Mouse (Mus musculus): ENCODE data around the gene Styxl1.

Gene Styxl1

GRCm38 (mm10) chr5:135777796-135778470 lies at the start of gene Styxl1:
TSS of gene Styxl1 (minus strand) at chr5:135778385.
- no peak for DNase-seq (ENCODE audit: low read depth, low spot score)

GRCm38 (mm10) chr5:135826225-135826624 lies 48.0 kb upstream of the Styxl1 start:
- DNase-seq (ENCODE audit: low read depth, low spot score), result no peak

DNA sequence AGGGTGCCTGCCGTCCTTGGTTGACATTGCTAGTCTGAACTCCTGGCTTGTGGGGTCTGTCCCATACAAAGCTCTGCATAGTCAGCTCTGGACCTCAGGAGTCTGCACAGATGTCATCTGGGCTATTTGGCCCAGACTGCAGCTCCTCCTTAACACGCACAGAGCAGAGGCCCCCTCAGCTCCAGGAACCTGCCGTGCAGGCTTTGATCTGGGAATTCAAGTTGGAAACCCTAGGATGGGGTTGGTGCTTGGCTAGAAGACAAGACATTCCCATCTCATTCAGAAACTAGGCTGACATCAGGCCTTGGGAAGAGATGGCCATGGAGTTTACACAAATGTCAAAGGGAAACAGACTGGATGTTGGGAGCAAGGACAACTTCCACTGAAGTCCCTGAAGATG lies 46.3 kb upstream of the Styxl1 start:
- DNase-seq (ENCODE audit: low read depth, low spot score), result no peak

- DNase-seq (ENCODE audit: low read depth, low spot score), result no peak
Measured at GRCm38 (mm10) chr5:135822316-135822944, 44.2 kb upstream of the Styxl1 start.

- DNase-seq (ENCODE audit: low read depth, low spot score), result no peak
Measured at GRCm38 (mm10) chr5:135818491-135818890, 40.3 kb upstream of the Styxl1 start.

GRCm38 (mm10) chr5:135812991-135813390 lies 34.8 kb upstream of the Styxl1 start:
- DNase-seq (ENCODE audit: low read depth, low spot score), result no peak

DNA sequence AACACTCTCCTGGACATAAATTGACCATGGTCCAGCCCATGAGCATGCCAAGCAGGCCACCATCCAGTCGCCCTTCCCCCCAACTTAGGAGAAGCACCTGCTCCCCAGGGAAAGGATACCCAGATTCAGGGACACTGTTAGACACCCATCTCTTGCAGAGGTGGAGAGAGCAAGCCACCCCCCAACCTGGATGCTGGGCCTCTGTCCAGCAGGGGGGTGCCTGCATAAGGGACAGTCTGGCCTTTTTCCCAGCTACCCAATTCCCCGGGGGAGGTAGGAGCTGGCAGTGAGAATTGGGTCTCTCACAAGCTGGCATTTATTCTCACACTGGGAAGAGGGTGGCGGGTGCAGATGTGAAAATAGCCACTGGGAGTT lies 29.1 kb upstream of the Styxl1 start:
- DNase-seq (ENCODE audit: low read depth, low spot score), result no peak

- DNase-seq (ENCODE audit: low read depth, low spot score), result peak; percentile 91
Measured at GRCm38 (mm10) chr5:135806555-135807262, 28.5 kb upstream of the Styxl1 start, which contains the start of gene Srrm3. TSS of gene Srrm3 (plus strand) at chr5:135806890.

GRCm38 (mm10) chr5:135804735-135805134 lies 26.6 kb upstream of the Styxl1 start:
- no peak for DNase-seq (ENCODE audit: low read depth, low spot score)

DNA sequence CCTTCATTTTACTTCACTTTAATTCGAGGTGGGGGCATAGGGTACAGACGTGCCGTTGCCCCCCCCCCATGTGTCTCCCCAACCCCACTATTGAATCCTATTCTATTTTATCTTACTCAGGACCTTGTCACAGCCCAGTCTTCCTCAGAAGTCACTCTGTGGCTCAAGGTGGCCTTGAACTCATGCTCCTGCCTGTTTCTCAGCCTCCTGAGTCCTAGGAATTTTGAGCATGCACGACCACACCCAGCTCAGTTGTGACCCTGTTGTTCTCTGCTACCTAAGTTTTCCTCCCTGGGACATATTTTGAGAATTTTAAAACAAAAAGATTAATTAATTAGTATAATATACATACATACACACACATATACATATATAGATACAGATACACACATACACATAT lies 25.5 kb upstream of the Styxl1 start:
- DNase-seq (ENCODE audit: low read depth, low spot score), result no peak

- DNase-seq (ENCODE audit: low read depth, low spot score), result no peak
Measured at GRCm38 (mm10) chr5:135803135-135803534, 24.9 kb upstream of the Styxl1 start.

DNA sequence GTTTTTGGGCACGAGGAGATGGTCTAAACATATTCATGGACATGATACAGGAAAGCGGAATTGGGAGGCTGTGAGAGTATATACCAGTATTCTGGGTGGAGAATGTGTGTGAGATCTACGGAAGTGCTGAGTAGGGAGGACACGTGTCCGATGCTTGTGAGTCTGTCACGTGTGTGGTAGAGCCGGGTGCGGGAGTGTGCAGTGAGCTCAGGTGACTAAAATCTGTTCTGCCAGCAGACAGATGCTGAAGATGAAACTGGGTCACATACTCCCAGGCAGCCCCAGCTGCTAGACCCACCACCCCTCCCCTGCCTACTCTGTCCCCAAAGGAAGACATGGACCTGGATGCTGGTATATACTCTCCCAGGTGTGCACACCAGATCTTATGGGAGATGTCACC lies 24.5 kb upstream of the Styxl1 start:
- DNase-seq (ENCODE audit: low read depth, low spot score), result no peak

- DNase-seq (ENCODE audit: low read depth, low spot score), result peak; percentile 39
Measured at GRCm38 (mm10) chr5:135800927-135801326, 22.7 kb upstream of the Styxl1 start.

DNA sequence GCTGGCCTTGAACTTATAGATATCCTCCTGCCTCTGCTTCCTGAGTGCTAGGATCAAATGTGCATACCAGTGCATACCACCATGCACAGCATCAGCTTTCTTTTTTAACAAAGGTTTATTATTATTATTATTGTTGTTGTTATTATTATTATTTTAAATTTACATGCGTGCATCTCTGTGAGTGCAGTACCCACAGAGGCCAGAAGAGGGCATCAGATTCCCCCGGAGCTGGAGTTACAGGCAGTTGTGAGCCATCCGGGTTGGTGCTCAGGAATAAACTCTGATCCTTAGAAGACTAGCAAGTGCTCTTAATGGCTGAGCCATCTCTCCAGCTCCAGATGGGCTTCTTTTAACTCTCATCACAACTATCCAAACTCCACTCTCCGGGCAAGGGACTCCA lies 21.6 kb upstream of the Styxl1 start:
- DNase-seq (ENCODE audit: low read depth, low spot score), result no peak

GRCm38 (mm10) chr5:135794859-135795181 lies 16.6 kb upstream of the Styxl1 start:
- DNase-seq (ENCODE audit: low read depth, low spot score), result no peak

GRCm38 (mm10) chr5:135793996-135794858 lies 16.0 kb upstream of the Styxl1 start:
- DNase-seq (ENCODE audit: low read depth, low spot score), result peak; percentile 86

GRCm38 (mm10) chr5:135782901-135783300 lies 4.7 kb upstream of the Styxl1 start:
- DNase-seq (ENCODE audit: low read depth, low spot score), result no peak

- DNase-seq (ENCODE audit: low read depth, low spot score), result no peak
Measured at GRCm38 (mm10) chr5:135780331-135780730, 2.1 kb upstream of the Styxl1 start.

- peak; percentile 100 for DNase-seq (ENCODE audit: low read depth, low spot score)
Measured at GRCm38 (mm10) chr5:135778471-135779445, 573 bp upstream of the Styxl1 start, which contains the start of gene Mdh2. TSS of gene Mdh2 (plus strand) at chr5:135778480.

DNA sequence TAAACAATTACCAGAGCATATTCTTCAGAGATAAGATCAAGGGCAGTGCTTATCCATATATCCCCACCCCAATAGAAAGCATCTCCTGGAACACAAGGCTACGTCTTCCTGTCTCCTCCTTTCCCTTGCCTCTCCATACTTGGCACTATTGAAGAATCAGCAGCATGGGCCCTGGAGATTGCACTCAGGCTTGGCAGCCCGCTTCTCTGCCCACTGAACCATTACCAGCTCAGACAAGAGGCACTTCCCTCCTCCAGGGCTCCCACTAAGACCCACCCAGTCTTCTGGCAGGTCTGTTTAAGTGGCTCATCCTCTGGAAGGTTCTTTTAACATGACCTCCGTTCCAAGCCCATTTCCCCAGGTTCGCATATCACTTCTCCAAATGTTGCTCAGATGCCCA lies 1.6 kb downstream of the Styxl1 start:
- DNase-seq (ENCODE audit: low read depth, low spot score), result no peak

GRCm38 (mm10) chr5:135772519-135772918 lies 5.7 kb downstream of the Styxl1 start:
- no peak for DNase-seq (ENCODE audit: low read depth, low spot score)

Measured in retina, postnatal 7 days (tissue).